Mouse (Mus musculus): Measurements from ENCODE around the gene Rhot2. TPM values are rescaled to one million over a fixed set of nuclear protein-coding genes. Genes with fewer than 3 reads are reported as not detected.

The Rhot2 gene
- polyA plus RNA-seq, 1 experiment from 2014 or later, result 28.0 TPM

DNA sequence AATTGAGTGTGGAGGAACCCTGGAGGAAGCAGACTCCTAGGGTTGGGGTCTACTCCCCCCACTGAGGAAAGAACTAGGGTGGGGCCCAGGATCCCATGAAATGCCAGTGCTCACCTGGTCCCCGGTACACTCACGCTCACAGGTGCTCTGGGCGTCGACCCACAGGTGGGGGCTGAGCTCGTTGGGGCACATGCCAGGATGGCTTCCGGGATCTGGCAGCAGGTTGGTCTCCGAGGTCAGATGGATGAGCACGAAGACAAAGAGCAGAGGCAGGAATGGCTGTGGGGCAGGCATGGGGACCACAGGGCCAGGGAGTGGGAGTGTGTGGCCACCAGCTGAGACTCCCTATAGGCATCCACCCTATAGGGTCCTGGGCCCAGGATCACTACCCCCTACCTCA lies 35.1 kb upstream of the Rhot2 start:
- DNase-seq (ENCODE audit: extremely low spot score, low spot score), result no peak
- peak overlapping the region; percentile 87 for H3K27ac ChIP-seq
- no peaks in the 10 kb centered on the region for H3K9me3 ChIP-seq
- H3K36me3 ChIP-seq (replicated peaks), result peaks cover 62% of the 10 kb centered on the region
- no peaks in the 10 kb centered on the region for H3K27me3 ChIP-seq (ENCODE audit: poor library complexity, severe bottlenecking)
- 77% methylated on average over 8 of the region's 8 CpGs for WGBS
- peak overlapping the region; percentile 23 for H3K4me3 ChIP-seq
- H3K4me1 ChIP-seq, result peaks cover 85% of the 10 kb centered on the region

DNA sequence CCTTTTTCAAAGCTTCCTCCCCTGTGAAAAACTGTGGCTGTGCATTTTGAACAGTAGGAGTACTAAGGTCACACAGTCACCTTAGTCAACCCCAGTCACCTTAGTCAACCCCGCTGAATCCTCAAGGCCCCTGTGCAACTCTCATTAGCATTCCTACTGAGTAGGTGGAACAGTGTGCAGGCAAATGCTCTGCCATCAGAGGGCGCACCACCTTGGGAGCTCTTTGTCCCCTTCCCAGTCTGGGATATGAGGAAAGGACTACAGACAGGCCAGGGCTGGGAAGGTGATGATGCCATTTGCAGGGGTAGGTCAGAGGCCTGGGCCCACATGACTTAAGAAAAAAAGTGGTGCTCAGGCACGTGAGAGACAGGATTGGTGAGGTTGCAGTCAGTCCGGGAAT lies 34.6 kb upstream of the Rhot2 start:
- 42% methylated on average over 4 of the region's 4 CpGs for WGBS
- H3K27ac ChIP-seq, result peak overlapping the region; percentile 87
- peaks cover 57% of the 10 kb centered on the region for H3K36me3 ChIP-seq (replicated peaks)
- H3K27me3 ChIP-seq (ENCODE audit: poor library complexity, severe bottlenecking), result no peaks in the 10 kb centered on the region
- DNase-seq (ENCODE audit: extremely low spot score, low spot score), result no peak
- peak overlapping the region; percentile 23; the same call in 1 of the 2 replicates for H3K4me3 ChIP-seq
- H3K9me3 ChIP-seq, result no peaks in the 10 kb centered on the region
- peaks cover 86% of the 10 kb centered on the region for H3K4me1 ChIP-seq

DNA sequence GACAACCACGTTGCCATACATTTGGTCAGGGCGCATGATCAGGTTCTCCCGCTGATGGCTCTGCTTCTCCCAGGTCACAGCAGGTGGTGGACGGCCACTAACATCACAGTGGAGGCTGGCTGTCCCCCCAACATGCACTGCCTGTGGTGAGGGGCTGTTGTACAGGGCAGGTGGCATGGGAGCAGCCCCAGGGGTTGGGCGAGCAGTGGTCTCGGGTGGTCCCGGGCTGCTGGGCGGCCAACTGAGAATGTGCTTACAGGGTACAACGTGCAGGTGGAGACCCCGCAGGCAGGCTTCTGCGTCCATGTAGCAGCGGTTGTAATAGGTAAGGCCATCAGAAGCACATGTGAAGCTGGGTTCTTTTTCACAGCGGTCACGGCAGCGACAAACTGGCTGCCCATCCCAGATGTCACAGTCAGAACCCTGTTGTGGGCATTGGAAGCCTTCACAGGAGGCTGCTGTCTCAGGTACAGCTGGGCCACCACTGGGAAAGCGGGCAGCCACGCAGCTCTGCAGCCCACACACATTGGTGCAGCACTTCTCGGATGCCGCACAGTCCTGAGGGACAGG lies 34.0 kb upstream of the Rhot2 start:
- Histone ChIP-seq H3K9me3 (no peaks in the 10 kb centered on the region), H3K27me3 (ENCODE audit: poor library complexity, severe bottlenecking) (no peaks in the 10 kb centered on the region), H3K4me1 (peaks cover 88% of the 10 kb centered on the region), H3K4me3 (0 out of 2 replicates have a peak overlapping the region, but pooled peaks have one; percentile 23), H3K27ac (peak overlapping the region; percentile 87; the same call in 1 of the 2 replicates), H3K36me3 (replicated peaks) (peaks cover 51% of the 10 kb centered on the region)
- 88% methylated on average over 19 of the region's 19 CpGs for WGBS
- DNase-seq (ENCODE audit: extremely low spot score, low spot score), result no peak

DNA sequence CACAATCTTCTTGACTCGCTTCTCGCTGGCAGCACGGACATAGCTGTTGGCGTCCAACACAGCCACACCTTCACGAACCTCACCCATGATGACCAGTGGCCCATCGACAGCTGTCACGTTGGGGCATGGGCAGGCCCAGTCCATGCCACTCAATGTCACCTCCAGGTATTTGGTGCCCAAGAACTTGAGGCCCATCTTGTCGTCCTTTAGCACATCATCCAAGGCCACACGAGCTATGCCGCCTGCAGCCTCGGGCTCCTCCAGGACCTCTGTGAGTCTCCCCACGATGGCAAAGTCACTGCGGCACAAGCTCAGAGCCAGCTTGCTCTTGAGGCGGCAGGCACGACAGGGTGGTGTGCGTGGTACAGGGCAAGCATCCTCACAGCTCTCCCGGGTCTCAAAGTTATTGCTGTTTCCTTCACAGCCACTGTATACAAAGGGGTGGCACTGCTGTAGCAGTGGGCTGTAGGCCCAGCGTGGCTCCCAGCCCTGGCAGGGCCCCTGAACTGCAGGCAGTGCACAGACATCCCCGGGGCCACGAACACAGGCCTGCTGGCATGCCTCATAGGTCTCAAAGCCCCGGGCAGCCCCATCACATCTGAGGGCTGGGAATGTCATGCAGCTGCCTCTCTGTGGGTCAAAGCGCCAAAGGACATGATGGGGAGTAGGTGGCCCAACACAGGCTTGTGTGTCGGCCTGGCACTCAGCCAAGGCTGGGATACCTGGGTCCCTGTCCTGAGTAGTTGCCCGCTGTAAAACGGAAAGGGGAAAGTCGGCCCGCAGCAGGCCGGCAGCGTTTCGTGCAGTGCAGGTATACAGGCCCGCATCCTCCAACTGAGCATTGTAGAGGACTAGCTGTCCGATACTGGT lies 33.3 kb upstream of the Rhot2 start:
- 94% methylated on average over 32 of the region's 32 CpGs for WGBS
- H3K9me3 ChIP-seq, result no peaks in the 10 kb centered on the region
- no peaks in the 10 kb centered on the region for H3K27me3 ChIP-seq (ENCODE audit: poor library complexity, severe bottlenecking)
- H3K36me3 ChIP-seq (replicated peaks), result peaks cover 44% of the 10 kb centered on the region
- no peak for DNase-seq (ENCODE audit: extremely low spot score, low spot score)
- no peak overlapping the region for H3K4me3 ChIP-seq
- H3K27ac ChIP-seq, result no peak overlapping the region
- peaks cover 82% of the 10 kb centered on the region for H3K4me1 ChIP-seq

DNA sequence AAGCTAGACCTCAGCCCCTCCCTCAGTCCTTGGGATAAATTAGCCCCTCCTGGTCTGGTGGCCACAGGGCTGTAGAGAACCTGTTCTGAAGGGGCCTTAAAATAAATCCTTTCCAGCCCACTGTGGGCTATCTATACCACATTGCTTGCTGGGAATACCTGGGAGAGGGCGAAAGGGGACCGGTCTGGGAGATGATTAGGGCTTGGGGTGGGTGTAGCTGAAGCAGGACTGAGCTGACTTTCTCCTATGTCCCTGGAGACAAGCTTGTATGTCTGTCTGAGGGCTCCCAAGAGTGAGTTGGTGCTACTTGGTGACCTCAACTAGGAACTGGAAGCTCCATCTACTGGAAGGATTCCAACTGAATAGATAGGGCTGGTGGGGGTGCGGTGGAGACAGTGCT lies 32.4 kb upstream of the Rhot2 start:
- Histone ChIP-seq H3K9me3 (no peaks in the 10 kb centered on the region), H3K27me3 (ENCODE audit: poor library complexity, severe bottlenecking) (no peaks in the 10 kb centered on the region), H3K4me3 (peak overlapping the region; percentile 85), H3K4me1 (peaks cover 72% of the 10 kb centered on the region), H3K27ac (no peak overlapping the region), H3K36me3 (replicated peaks) (peaks cover 35% of the 10 kb centered on the region)
- 96% methylated on average over 3 of the region's 3 CpGs for WGBS
- DNase-seq (ENCODE audit: extremely low spot score, low spot score), result no peak

DNA sequence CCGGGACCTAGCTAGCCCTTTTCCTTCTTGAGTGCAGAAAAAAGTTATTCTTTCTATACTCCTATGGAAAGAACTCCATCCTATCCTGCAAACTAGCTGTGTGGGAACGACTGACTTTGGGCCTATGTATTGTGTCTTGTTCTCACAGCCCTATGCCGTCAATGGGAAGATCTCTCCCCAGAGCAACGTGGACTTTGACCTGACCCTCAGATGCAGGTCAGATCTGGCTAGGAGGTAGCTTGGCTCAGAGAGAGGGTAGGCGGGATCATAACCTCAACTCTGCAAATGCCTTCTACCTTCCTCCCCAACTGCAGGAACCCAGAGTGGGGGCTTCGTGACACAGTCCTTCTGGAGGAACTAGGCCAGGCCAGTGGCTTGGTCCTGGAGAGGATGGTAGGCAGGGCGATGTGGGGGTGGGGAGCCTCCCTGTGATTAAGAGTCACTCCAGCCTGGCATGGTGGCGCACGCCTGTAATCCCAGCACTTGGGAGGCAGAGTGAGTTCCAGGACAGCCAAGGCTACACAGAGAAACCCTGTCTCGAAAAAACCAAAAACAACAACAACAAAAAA lies 31.8 kb upstream of the Rhot2 start:
- WGBS, result 64% methylated on average over 10 of the region's 10 CpGs

DNA sequence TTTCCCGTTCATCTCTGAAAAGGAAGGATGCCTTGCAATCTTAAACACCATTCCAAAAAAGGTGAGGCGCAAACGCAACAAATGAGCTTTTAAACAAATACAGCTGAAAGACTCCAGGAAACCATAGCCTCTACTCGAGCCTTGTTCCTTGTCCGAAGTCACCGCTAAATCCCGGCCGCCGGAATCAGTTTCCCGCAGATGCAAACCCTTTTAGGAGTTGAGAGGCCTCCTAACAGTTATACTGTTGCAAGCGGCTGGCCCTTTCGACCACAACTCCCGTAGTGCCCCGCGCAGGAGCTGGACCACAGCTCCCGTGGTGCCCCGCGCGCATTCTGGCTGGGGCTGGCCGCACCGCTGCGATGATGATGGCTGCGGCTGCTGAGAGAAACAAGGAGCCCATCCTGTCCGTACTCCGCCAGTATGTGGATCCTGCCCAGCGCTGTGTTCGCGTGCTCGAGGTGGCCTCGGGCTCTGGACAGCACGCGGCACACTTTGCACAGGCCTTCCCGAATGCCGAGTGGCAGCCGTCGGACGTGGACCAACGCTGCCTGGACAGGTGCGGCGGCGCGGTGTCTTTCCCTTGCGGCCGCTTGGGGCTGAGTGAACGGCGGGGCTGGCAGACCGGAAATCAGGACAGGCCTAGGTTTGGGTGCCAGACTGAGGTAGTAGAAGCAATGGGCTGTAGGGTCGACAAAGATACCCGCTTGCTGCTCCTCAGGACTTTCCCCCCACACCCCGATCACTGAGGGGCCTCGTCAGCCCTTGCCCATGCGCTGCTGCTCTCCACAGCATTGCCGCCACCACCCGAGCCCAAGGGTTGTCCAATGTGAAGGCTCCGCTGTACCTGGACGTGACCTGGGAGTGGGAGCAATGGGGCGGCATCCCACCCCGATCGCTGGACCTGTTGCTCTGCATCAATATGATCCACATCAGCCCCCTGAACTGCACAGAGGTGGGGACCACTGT lies 30.8 kb upstream of the Rhot2 start:
- Histone ChIP-seq H3K9me3 (no peaks in the 10 kb centered on the region), H3K4me1 (peaks cover 56% of the 10 kb centered on the region), H3K4me3 (peak overlapping the region; percentile 85), H3K36me3 (replicated peaks) (peaks cover 33% of the 10 kb centered on the region), H3K27ac (peak overlapping the region; percentile 94), H3K27me3 (ENCODE audit: poor library complexity, severe bottlenecking) (no peaks in the 10 kb centered on the region)
- DNase-seq (ENCODE audit: extremely low spot score, low spot score), result peak; percentile 91
- WGBS, result under 1% methylated on average over 59 of the region's 59 CpGs

More for the DNA sequence above, 31.8 kb upstream of the Rhot2 start:
- H3K36me3 ChIP-seq (replicated peaks), result peaks cover 33% of the 10 kb centered on the region
- no peaks in the 10 kb centered on the region for H3K9me3 ChIP-seq
- H3K27ac ChIP-seq, result peak overlapping the region; percentile 94
- H3K4me1 ChIP-seq, result peaks cover 66% of the 10 kb centered on the region
- DNase-seq (ENCODE audit: extremely low spot score, low spot score), result no peak
- peak overlapping the region; percentile 85 for H3K4me3 ChIP-seq
- no peaks in the 10 kb centered on the region for H3K27me3 ChIP-seq (ENCODE audit: poor library complexity, severe bottlenecking)

DNA sequence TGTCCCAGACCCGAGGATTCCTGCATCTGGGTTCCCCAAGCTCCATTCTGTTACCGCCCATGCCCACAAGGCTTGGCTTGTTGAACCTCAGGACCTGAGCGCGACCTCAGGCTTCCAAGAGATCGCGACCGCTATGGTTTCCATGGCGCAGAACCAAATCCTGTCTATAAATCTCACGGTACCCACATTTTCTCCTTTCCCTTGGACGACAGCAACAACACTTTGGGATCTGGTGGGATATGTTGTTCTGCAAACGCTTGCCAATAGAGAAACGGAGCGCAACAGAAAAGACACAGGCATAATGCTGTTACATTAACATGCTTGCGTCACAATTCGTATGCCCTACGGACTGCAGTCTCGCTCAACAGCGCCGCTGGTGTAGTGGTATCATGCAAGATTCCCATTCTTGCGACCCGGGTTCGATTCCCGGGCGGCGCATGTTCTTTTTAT lies 30.1 kb upstream of the Rhot2 start, which contains the start of gene Mettl26:
TSS of gene Mettl26 (plus strand) at position 354 of the 450 bp plus-strand sequence.
- Histone ChIP-seq H3K9me3 (no peaks in the 10 kb centered on the region), H3K4me3 (peak within 1 kb of the TSS; percentile 85), H3K4me1 (peaks cover 49% of the 10 kb centered on the region), H3K36me3 (replicated peaks) (peaks cover 31% of the 10 kb centered on the region), H3K27ac (peak within 1 kb of the TSS; percentile 94), H3K27me3 (ENCODE audit: poor library complexity, severe bottlenecking) (no peaks in the 10 kb centered on the region)
- DNase-seq (ENCODE audit: extremely low spot score, low spot score), result peak; percentile 93
- WGBS, result under 1% methylated on average over 25 of the region's 25 CpGs

DNA sequence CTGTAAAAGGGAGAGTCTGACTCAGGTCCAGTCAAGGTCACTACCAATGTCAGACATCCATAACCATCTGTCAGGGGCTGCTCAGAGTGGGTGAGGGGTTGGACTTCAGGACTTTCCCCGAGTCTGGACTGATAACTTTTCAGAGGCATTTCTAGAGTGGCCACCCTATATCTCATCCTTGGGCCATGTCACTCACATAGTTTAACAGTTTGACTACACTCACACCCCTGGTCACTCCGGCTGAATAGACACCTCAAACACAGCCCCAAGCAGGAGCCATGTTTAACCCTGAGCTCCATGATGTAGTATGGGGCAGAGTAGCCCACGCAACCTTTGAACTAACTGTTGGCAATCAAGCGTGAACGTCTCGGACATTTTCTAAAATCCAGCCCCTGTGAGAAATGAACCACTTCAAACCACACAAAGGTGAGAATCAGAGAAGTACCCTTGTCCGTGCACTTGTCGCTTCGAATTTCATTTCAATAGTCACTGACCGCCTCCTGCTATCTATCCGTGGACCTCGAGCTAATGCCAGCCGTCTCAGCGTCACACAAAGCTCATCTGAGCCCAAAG lies 29.6 kb upstream of the Rhot2 start:
- H3K4me1 ChIP-seq, result peaks cover 48% of the 10 kb centered on the region
- no peaks in the 10 kb centered on the region for H3K27me3 ChIP-seq (ENCODE audit: poor library complexity, severe bottlenecking)
- H3K4me3 ChIP-seq, result peak overlapping the region; percentile 85
- peak overlapping the region; percentile 94 for H3K27ac ChIP-seq
- peak; percentile 38 for DNase-seq (ENCODE audit: extremely low spot score, low spot score)
- 6% methylated on average over 14 of the region's 14 CpGs for WGBS
- no peaks in the 10 kb centered on the region for H3K9me3 ChIP-seq
- H3K36me3 ChIP-seq (replicated peaks), result peaks cover 26% of the 10 kb centered on the region

DNA sequence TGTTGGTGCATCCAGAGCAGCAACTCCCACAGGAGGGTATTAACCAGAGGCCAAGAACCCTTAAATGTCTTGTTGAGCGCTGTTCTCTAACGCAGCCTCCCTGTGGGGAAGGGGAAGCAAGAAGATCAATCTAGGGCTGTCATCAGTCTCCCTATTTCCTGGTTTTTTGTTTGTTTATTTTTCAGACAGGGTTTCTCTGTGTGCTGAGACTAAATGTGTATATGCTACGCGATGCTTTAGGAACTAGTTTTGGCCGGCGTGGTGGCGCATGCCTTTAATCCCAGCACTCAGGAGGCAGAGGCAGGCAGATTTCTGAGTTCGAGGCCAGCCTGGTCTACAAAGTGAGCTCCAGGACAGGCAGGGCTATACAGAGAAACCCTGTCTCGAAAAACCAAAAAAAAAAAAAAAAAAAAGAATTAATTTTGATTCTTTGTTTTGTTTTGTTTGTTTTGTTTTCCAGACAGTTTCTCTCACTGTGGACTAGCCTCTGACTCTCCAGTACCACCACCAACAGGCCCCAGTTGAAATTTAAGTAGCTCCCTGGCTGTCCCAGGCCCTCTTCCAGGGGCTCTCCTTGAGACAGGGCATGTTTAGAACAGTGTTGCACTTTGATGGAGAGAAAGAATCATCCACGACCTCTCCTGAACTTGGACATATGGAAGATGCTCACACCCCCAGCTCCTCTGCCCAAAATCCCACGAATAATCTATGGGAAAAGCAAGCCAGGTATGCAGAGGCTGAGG lies 28.9 kb upstream of the Rhot2 start:
- peaks cover 48% of the 10 kb centered on the region for H3K4me1 ChIP-seq
- peaks cover 19% of the 10 kb centered on the region for H3K36me3 ChIP-seq (replicated peaks)
- peak overlapping the region; percentile 85 for H3K4me3 ChIP-seq
- no peaks in the 10 kb centered on the region for H3K27me3 ChIP-seq (ENCODE audit: poor library complexity, severe bottlenecking)
- no peak for DNase-seq (ENCODE audit: extremely low spot score, low spot score)
- 79% methylated on average over 11 of the region's 11 CpGs for WGBS
- H3K27ac ChIP-seq, result peak overlapping the region; percentile 94
- H3K9me3 ChIP-seq, result no peaks in the 10 kb centered on the region

DNA sequence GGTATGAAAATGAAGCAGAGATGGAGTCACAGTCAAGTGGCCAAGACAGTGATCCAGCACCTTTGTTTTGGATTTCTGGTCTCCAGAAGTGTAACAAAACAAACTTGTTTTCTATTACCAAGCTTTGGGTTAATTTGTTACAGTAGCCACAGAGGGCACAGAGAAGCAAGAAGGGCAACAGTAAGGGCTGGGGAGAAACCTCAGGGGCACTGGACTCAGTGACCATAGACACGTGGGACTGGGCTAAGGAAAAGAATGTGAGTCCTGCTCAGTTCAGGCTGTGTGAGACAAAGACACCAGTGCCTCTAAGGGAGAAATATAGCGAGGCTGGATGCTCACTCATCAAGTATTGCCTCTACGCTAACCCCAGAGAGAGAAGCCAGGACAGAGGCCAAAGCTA lies 28.0 kb upstream of the Rhot2 start:
- Histone ChIP-seq H3K27ac (no peak overlapping the region), H3K4me1 (peaks cover 51% of the 10 kb centered on the region), H3K4me3 (no peak overlapping the region), H3K9me3 (no peaks in the 10 kb centered on the region), H3K27me3 (ENCODE audit: poor library complexity, severe bottlenecking) (no peaks in the 10 kb centered on the region), H3K36me3 (replicated peaks) (peaks cover 10% of the 10 kb centered on the region)
- no peak for DNase-seq (ENCODE audit: extremely low spot score, low spot score)
- WGBS, result 88% methylated on average over 3 of the region's 3 CpGs

Data from forebrain, embryonic 10.5 days (tissue).